In genomic region chr9:47530922-47531850, GRCm38 (mm10) we compare ENCODE assay signal across 8 mouse cellular contexts. TPM values are rescaled to one million over a fixed set of nuclear protein-coding genes. Genes with fewer than 3 reads are reported as not detected.
A peak's percentile ranks its signal among the peaks of the same experiment; 100 is the strongest.
DNase-seq lines count a peak whose midpoint lies in the region; ATAC-seq and TF ChIP-seq lines count a peak whose summit lies in the region.

No protein-coding gene starts in this region.

- H3K4me3 ChIP-seq in G1E (ENCODE audit: low read depth, low read length), result peak overlapping the region; percentile 30; the same call in 1 of the 2 replicates
- H3K4me3 ChIP-seq in lung, embryonic 16.5 days (ENCODE audit: low read length), result peak overlapping the region; percentile 63

- no peak for ATAC-seq in G1E (ENCODE audit: extremely low read depth, insufficient number of reproducible peaks, low FRiP score, poor library complexity, severe bottlenecking)
- peak; percentile 11; the same call in 1 of the 2 replicates for ATAC-seq in lung, embryonic 16.5 days (ENCODE audit: low read depth)

- H3K9ac ChIP-seq in lung, embryonic 16.5 days (ENCODE audit: low read length), result peak overlapping the region; percentile 84

- under 1% methylated on average over 95 of the region's 110 CpGs for WGBS in lung, embryonic 16.5 days

- H3K4me1 ChIP-seq in G1E (ENCODE audit: insufficient read depth, low read depth, low read length), result no peaks in the 10 kb centered on the region
- H3K4me1 ChIP-seq in lung, embryonic 16.5 days (replicated peaks; ENCODE audit: control insufficient read depth, insufficient read depth, low read length), result peaks cover 12% of the 10 kb centered on the region

- DNase-seq in G1E (ENCODE audit: low spot score), result no peak
- peak; percentile 83 to 86 for DNase-seq in cerebellum, adult 18-20 months
- peak; percentile 20 to 61 for DNase-seq in frontal cortex, adult 2 months (ENCODE audit: extremely low spot score in 1 of 2, low spot score in 1 of 2)
- DNase-seq in heart, postnatal 4 days, result peak; percentile 68
- peak; percentile 62 to 68 for DNase-seq in layer of hippocampus, postnatal 14 days (ENCODE audit: low spot score in 2 of 2)
- DNase-seq in retina, embryonic 14.5 days (ENCODE audit: low spot score), result peak; percentile 71
- peak; percentile 59 to 67 for DNase-seq in urinary bladder, postnatal 4 days (ENCODE audit: low spot score in 2 of 2)

- peak overlapping the region; percentile 80 for H3K27ac ChIP-seq in lung, embryonic 16.5 days (ENCODE audit: low read length)

- no peaks in the 10 kb centered on the region for H3K27me3 ChIP-seq in G1E (ENCODE audit: insufficient read depth, low read length)
- peaks cover 32% of the 10 kb centered on the region for H3K27me3 ChIP-seq in lung, embryonic 16.5 days (ENCODE audit: control insufficient read depth, insufficient read depth, low read depth, low read length)

- peak overlapping the region; percentile 65 for H3K4me2 ChIP-seq in lung, embryonic 16.5 days (ENCODE audit: low read depth, low read length)

- no peaks in the 10 kb centered on the region for H3K36me3 ChIP-seq in G1E (replicated peaks)
- no peaks in the 10 kb centered on the region for H3K36me3 ChIP-seq in lung, embryonic 16.5 days (ENCODE audit: control insufficient read depth, insufficient read depth, low read length)

- TF ChIP-seq CTCF in G1E (IDR thresholded peaks at IDR 0.05; ENCODE audit: low read depth, low read length), result no peak

- H3K9me3 ChIP-seq in G1E (replicated peaks), result peaks cover 36% of the 10 kb centered on the region
- no peaks in the 10 kb centered on the region for H3K9me3 ChIP-seq in lung, embryonic 16.5 days (ENCODE audit: control insufficient read depth, low read length)

RNA-seq across cellular contexts. Expression of gene Cadm1, which starts 1.2 kb away (rescaled TPM):
- total RNA-seq in G1E (2014; fragmentation: Nextera tagmentation), result not detected in 2 replicates
- 0.12 and 0.38 TPM in 2 replicates for total RNA-seq in G1E (2017)
- 0.01 TPM in 1 of 2 replicates, not detected in the other for polyA plus RNA-seq in G1E (2012)
- polyA plus RNA-seq in frontal cortex, adult 2 months (2012; rRNA removed), result 77.3 and 94.6 TPM in 2 replicates
- total RNA-seq in heart, postnatal 4 days (2021), result 1 to 10 TPM; 4.2 to 4.6 TPM
- total RNA-seq in layer of hippocampus, postnatal 14 days (2021), result 100 to 1,000 TPM; 219 to 257 TPM
- 91.7 and 96.0 TPM in 2 replicates for polyA plus RNA-seq in lung, embryonic 16.5 days (2015; fragmentation: Nextera tagmentation; extraction: Ambion mirVana)

Comparison
In these comparisons a context has a peak if more than half of its experiments do, and no peak if none do; other contexts are left out.
1. RNA of gene Cadm1, which starts 1.2 kb away (total RNA-seq): 219 to 257 TPM in layer of hippocampus, postnatal 14 days; 4.2 to 4.6 TPM in heart, postnatal 4 days and 0.12 to 0.38 TPM in G1E; every median in the first group is over 10 times any median in the second.